Mouse (Mus musculus) liver, embryonic 11.5 days (tissue): ENCODE results near the gene Pramef12. TPM values are rescaled to one million over a fixed set of nuclear protein-coding genes. Genes with fewer than 3 reads are reported as not detected.
"Not testable (repeated sequence)": the region's sequence is repeated elsewhere in the genome, so short reads cannot be mapped to it uniquely, and the experiment has no call there.

Experiments used
- ATAC-seq: fragments of 200-750 bp; cut with Nextera tagmentation; replicated peaks from 2 replicates; pipeline ENCODE4 v1.8.0; 2017; ENCODE audit warnings: moderate number of reproducible peaks, mild to moderate bottlenecking, moderate TSS enrichment, moderate library complexity; ENCODE audit not compliant: low FRiP score
- DNase-seq: peaks from one replicate; pipeline ENCODE4 v3.0.0-alpha.2; 2017; ENCODE audit warnings: low spot score
- H3K27ac ChIP-seq: fragments of 300-500 bp; sonication (generic); 2 replicates; pipeline ENCODE4 v1.5.1; 2014; ENCODE audit warnings: mild to moderate bottlenecking, low read depth, low read length, control low read depth
- H3K27me3 ChIP-seq: fragments of 300-500 bp; sonication (generic); replicated peaks from 2 replicates; pipeline ENCODE4 v1.6.1; 2014; ENCODE audit warnings: low read length, mixed read lengths; ENCODE audit not compliant: control insufficient read depth, insufficient read depth
- H3K36me3 ChIP-seq: fragments of 300-500 bp; sonication (generic); 2 replicates; pipeline ENCODE4 v1.6.1; 2014; ENCODE audit warnings: mild to moderate bottlenecking, low read length, moderate library complexity, mixed read lengths; ENCODE audit not compliant: control insufficient read depth, insufficient read depth
- H3K4me1 ChIP-seq: fragments of 300-500 bp; sonication (generic); replicated peaks from 2 replicates; pipeline ENCODE4 v1.6.1; 2014; ENCODE audit warnings: low read length, mixed read lengths; ENCODE audit not compliant: control insufficient read depth, insufficient read depth
- H3K4me2 ChIP-seq: fragments of 300-500 bp; sonication (generic); 2 replicates; pipeline ENCODE4 v1.6.1; 2014; ENCODE audit warnings: mild to moderate bottlenecking, control low read depth, moderate library complexity
- H3K4me3 ChIP-seq: fragments of 300-500 bp; sonication (generic); 2 replicates; pipeline ENCODE4 v1.5.1; 2014; ENCODE audit warnings: low read depth, low read length, control low read depth
- H3K9ac ChIP-seq: fragments of 300-500 bp; sonication (generic); 2 replicates; pipeline ENCODE4 v1.6.1; 2014; ENCODE audit warnings: low read depth, low read length, control low read depth
- H3K9me3 ChIP-seq: fragments of 300-500 bp; sonication (generic); 2 replicates; pipeline ENCODE4 v1.6.1; 2016; ENCODE audit warnings: low read length, inconsistent platforms, mixed read lengths; ENCODE audit not compliant: control insufficient read depth
- WGBS: fragments of 180-500 bp; shearing (Covaris S2); extraction: QIAGEN DNeasy Blood & Tissue Kit; methylation state at CpG from one replicate; pipeline ENCODE4 v1.1.7; 2014; 5-methylcytosine and 5-hydroxymethylcytosine counted together
- polyA plus RNA-seq: library from polyadenylated mRNA; unstranded; fragments of >200 nt; fragmentation: Nextera tagmentation; extraction: Ambion mirVana; gene quantifications from 2 replicates; pipeline ENCODE4 v1.2.1, GENCODE M21; 2014

Pramef12 gene
- polyA plus RNA-seq, 1 experiment from 2014 or later = not detected

GRCm38 (mm10) chr4:144424590-144424989, 16.3 kb upstream of the Pramef12 start:
- 67% methylated on average over 5 of the region's 5 CpGs for WGBS
- no peak for DNase-seq
- H3K9ac ChIP-seq = no peak overlapping the region

GRCm38 (mm10) chr4:144420644-144421043, 12.4 kb upstream of the Pramef12 start:
- H3K4me3 ChIP-seq = no peak overlapping the region
- no peak overlapping the region for H3K4me2 ChIP-seq
- DNase-seq (no peak), ATAC-seq (no peak)
- H3K27me3 ChIP-seq = no peaks in the 10 kb centered on the region
- no peaks in the 10 kb centered on the region for H3K9me3 ChIP-seq
- no peaks in the 10 kb centered on the region for H3K36me3 ChIP-seq
- H3K9ac ChIP-seq = no peak overlapping the region
- no peaks in the 10 kb centered on the region for H3K4me1 ChIP-seq
- no peak overlapping the region for H3K27ac ChIP-seq

More at GRCm38 (mm10) chr4:144424590-144424989, 16.3 kb upstream of the Pramef12 start:
- no peaks in the 10 kb centered on the region for H3K36me3 ChIP-seq
- no peak overlapping the region for H3K4me2 ChIP-seq
- H3K27ac ChIP-seq = no peak overlapping the region
- H3K9me3 ChIP-seq = no peaks in the 10 kb centered on the region
- H3K4me3 ChIP-seq = no peak overlapping the region
- no peaks in the 10 kb centered on the region for H3K27me3 ChIP-seq
- no peak for ATAC-seq
- no peaks in the 10 kb centered on the region for H3K4me1 ChIP-seq

GRCm38 (mm10) chr4:144406261-144406660, 2.0 kb downstream of the Pramef12 start:
- DNase-seq (no peak), ATAC-seq (no peak)
- Histone ChIP-seq H3K36me3 (no peaks in the 10 kb centered on the region), H3K4me3 (no peak overlapping the region), H3K4me2 (no peak overlapping the region), H3K27ac (no peak overlapping the region), H3K4me1 (no peaks in the 10 kb centered on the region), H3K9ac (no peak overlapping the region), H3K9me3 (no peaks in the 10 kb centered on the region), H3K27me3 (no peaks in the 10 kb centered on the region)
- WGBS = 60% methylated on average over 3 of the region's 3 CpGs

- H3K9ac ChIP-seq = no peak overlapping the region
- H3K4me3 ChIP-seq = peak overlapping the region; percentile 36
- H3K4me2 ChIP-seq = peak overlapping the region; percentile 51
- no peaks in the 10 kb centered on the region for H3K9me3 ChIP-seq
- DNase-seq = peak; percentile 39
- 6% methylated on average over 17 of the region's 17 CpGs for WGBS
- no peaks in the 10 kb centered on the region for H3K27me3 ChIP-seq
- H3K36me3 ChIP-seq = no peaks in the 10 kb centered on the region
- H3K4me1 ChIP-seq = no peaks in the 10 kb centered on the region
- H3K27ac ChIP-seq = no peak overlapping the region
- ATAC-seq = peak; percentile 71; the same call in 1 of the 2 replicates
Observed at GRCm38 (mm10) chr4:144404456-144405086, 3.7 kb downstream of the Pramef12 start.

- Histone ChIP-seq H3K9me3 (no peaks in the 10 kb centered on the region), H3K36me3 (no peaks in the 10 kb centered on the region), H3K9ac (no peak overlapping the region), H3K4me3 (no peak overlapping the region), H3K4me1 (no peaks in the 10 kb centered on the region), H3K27me3 (no peaks in the 10 kb centered on the region), H3K27ac (no peak overlapping the region), H3K4me2 (no peak overlapping the region)
- 13% methylated on average over 4 of the region's 4 CpGs for WGBS
- DNase-seq (no peak), ATAC-seq (no peak)
Observed at GRCm38 (mm10) chr4:144402712-144403111, 5.6 kb downstream of the Pramef12 start.

GRCm38 (mm10) chr4:144396316-144396715, 11.9 kb downstream of the Pramef12 start:
- no peak overlapping the region for H3K4me2 ChIP-seq
- ATAC-seq = no peak
- no peaks in the 10 kb centered on the region for H3K4me1 ChIP-seq
- H3K9ac ChIP-seq = no peak overlapping the region
- no peaks in the 10 kb centered on the region for H3K36me3 ChIP-seq
- no peak for DNase-seq
- no peaks in the 10 kb centered on the region for H3K9me3 ChIP-seq
- no peak overlapping the region for H3K27ac ChIP-seq
- WGBS = 21% methylated on average over 3 of the region's 3 CpGs
- no peaks in the 10 kb centered on the region for H3K27me3 ChIP-seq
- H3K4me3 ChIP-seq = no peak overlapping the region

GRCm38 (mm10) chr4:144377911-144378310, 30.4 kb downstream of the Pramef12 start, which contains the start of gene Pramef20:
Gene Pramef20, minus strand, starts transcription at chr4:144377933.
- Histone ChIP-seq H3K27me3 (no peaks in the 10 kb centered on the region), H3K9me3 (no peaks in the 10 kb centered on the region), H3K9ac (no peak within 1 kb of the TSS), H3K4me2 (no peak within 1 kb of the TSS), H3K27ac (no peak within 1 kb of the TSS), H3K36me3 (no peaks in the 10 kb centered on the region), H3K4me3 (no peak within 1 kb of the TSS), H3K4me1 (no peaks in the 10 kb centered on the region)
- WGBS = 33% methylated on average over 2 of the region's 2 CpGs
- DNase-seq (no peak), ATAC-seq (no peak)

GRCm38 (mm10) chr4:144357642-144358041, 50.6 kb downstream of the Pramef12 start, which contains the start of gene Gm13119:
Gene Gm13119, plus strand, starts transcription at chr4:144357942.
- H3K9ac ChIP-seq, H3K4me3 ChIP-seq, DNase-seq, H3K27ac ChIP-seq, H3K9me3 ChIP-seq, H3K36me3 ChIP-seq, H3K27me3 ChIP-seq, ATAC-seq, H3K4me1 ChIP-seq, H3K4me2 ChIP-seq: not testable (repeated sequence)
- WGBS = 91% methylated on average over 3 of the region's 3 CpGs
